Mouse (Mus musculus): ENCODE measurements around the gene Wnt7a. TPM values are rescaled to one million over a fixed set of nuclear protein-coding genes. Genes with fewer than 3 reads are reported as not detected.
A peak's percentile ranks its signal among the peaks of the same experiment; 100 is the strongest.

Wnt7a gene
- total RNA-seq, 2 experiments from 2014 or later: not detected

- TF ChIP-seq CTCF (IDR thresholded peaks at IDR 0.05): peak; percentile 89
- DNase-seq: peak; percentile 59
- Histone ChIP-seq H3K4me3 (peak overlapping the region; percentile 64), H3K27ac (no peak overlapping the region)
- intact Hi-C loops (cut with DNase I): loop anchor here (1.0 to 5.0 kb wide), 2 partner anchors 125 to 244 kb away; no protein-coding TSS in a partner anchor
Measured at GRCm38 (mm10) chr6:91411369-91411981, 312 bp upstream of the Wnt7a start.

DNA sequence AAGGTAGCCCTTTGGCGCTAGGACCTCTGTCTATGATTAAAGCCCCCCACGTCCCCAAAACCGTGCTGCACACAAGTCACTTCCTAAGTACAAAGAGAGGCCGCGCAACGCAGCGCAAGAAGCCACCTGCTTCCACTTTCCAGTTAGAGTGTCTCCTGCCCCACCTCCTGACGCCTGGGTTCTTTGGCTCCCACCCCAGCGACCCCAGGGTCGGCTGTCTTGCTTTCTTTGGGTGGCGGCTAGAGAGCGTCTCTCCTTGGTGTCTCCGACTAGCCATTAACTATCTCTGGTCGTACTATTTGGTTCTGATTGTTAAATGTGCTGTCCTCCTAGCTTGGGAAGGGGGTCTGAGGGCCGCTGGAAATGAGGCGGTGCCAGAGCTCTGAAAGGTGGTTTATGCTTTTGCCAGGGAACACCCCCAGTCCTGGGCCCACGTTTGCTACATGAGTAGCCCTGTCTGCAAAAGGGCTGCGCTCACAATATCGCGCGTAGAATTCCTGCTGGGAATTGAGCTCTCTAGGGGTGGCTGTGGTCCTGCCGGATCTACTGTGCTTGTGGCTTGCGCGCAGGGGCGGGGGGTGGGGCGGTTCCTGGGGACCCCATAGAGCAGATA, 889 bp downstream of the Wnt7a start:
- intact Hi-C loops (cut with DNase I): loop anchor here (5.0 kb wide), 1 partner anchor 243 kb away; no protein-coding TSS in a partner anchor
- Histone ChIP-seq H3K27ac (no peak overlapping the region), H3K4me3 (no peak overlapping the region)
- TF ChIP-seq CTCF (IDR thresholded peaks at IDR 0.05): no peak
- no peak for DNase-seq

GRCm38 (mm10) chr6:91409448-91410167, 1.6 kb downstream of the Wnt7a start:
- no peak overlapping the region for H3K27ac ChIP-seq
- H3K4me3 ChIP-seq: peak overlapping the region; percentile 19; the same call in 1 of the 2 replicates
- peak; percentile 27 for DNase-seq
- intact Hi-C loops (cut with DNase I): loop anchor here (5.0 kb wide), 1 partner anchor 242 kb away; no protein-coding TSS in a partner anchor
- TF ChIP-seq CTCF (IDR thresholded peaks at IDR 0.05): no peak

DNA sequence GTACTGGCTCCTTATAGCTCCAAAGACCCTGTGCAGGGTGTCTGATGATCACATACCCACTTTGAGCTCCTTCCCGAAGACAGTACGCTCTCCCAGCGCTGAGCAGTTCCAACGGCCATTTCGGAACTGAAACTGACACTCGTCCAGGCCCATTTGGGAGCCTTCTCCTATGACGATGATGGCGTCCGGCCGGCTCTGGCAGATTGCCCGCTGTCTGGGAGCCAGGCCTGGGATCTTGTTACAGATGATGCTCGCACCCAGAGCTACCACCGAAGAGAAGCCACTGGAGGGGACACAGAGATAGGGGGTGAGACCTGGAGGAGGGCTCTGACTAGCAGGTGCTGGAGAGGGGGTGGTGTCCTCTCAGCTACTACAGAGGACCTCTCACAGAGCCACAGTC, 2.5 kb downstream of the Wnt7a start:
- TF ChIP-seq CTCF (IDR thresholded peaks at IDR 0.05): no peak
- no peak overlapping the region for H3K4me3 ChIP-seq
- intact Hi-C loops (cut with DNase I): no loop called here
- H3K27ac ChIP-seq: no peak overlapping the region
- DNase-seq: peak; percentile 60

- intact Hi-C loops (cut with DNase I): no loop called here
- no peak for DNase-seq
- Histone ChIP-seq H3K27ac (no peak overlapping the region), H3K4me3 (no peak overlapping the region)
- no peak for TF ChIP-seq CTCF (IDR thresholded peaks at IDR 0.05)
Measured at GRCm38 (mm10) chr6:91401591-91401990, 9.6 kb downstream of the Wnt7a start.

GRCm38 (mm10) chr6:91400514-91400913, 10.6 kb downstream of the Wnt7a start:
- TF ChIP-seq CTCF (IDR thresholded peaks at IDR 0.05): no peak
- no peak for DNase-seq
- intact Hi-C loops (cut with DNase I): no loop called here
- no peak overlapping the region for H3K27ac ChIP-seq
- H3K4me3 ChIP-seq: no peak overlapping the region

- TF ChIP-seq CTCF (IDR thresholded peaks at IDR 0.05): no peak
- intact Hi-C loops (cut with DNase I): no loop called here
- H3K4me3 ChIP-seq: no peak overlapping the region
- no peak overlapping the region for H3K27ac ChIP-seq
- no peak for DNase-seq
Measured at GRCm38 (mm10) chr6:91392475-91393174, 18.5 kb downstream of the Wnt7a start.

GRCm38 (mm10) chr6:91389141-91389540, 22.0 kb downstream of the Wnt7a start:
- intact Hi-C loops (cut with DNase I): no loop called here
- no peak for TF ChIP-seq CTCF (IDR thresholded peaks at IDR 0.05)

GRCm38 (mm10) chr6:91384415-91384814, 26.7 kb downstream of the Wnt7a start:
- intact Hi-C loops (cut with DNase I): no loop called here
- no peak overlapping the region for H3K27ac ChIP-seq
- no peak for DNase-seq
- no peak for TF ChIP-seq CTCF (IDR thresholded peaks at IDR 0.05)
- H3K4me3 ChIP-seq: no peak overlapping the region

More at GRCm38 (mm10) chr6:91389141-91389540, 22.0 kb downstream of the Wnt7a start:
- no peak overlapping the region for H3K27ac ChIP-seq
- DNase-seq: no peak
- no peak overlapping the region for H3K4me3 ChIP-seq

GRCm38 (mm10) chr6:91383871-91384270, 27.3 kb downstream of the Wnt7a start:
- intact Hi-C loops (cut with DNase I): no loop called here
- TF ChIP-seq CTCF (IDR thresholded peaks at IDR 0.05): no peak

DNA sequence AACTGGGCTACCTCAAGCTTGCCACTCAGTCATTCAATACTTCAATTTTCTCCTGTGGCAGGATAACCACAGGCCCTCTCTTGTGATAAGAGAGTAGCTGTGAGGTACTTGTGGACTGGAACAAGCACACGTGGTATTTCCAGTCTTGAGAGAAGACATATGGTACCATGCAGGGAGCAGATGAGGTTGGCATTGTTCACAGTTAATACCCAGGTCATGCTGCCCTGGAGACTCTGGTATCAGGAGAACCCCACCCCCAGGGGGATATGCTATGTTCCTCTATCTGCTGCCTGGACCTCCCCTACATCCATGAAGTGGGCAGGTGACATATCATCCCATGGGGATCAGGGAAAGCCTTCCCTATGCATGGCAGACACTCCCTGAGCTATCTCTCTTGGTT, 27.9 kb downstream of the Wnt7a start:
- Histone ChIP-seq H3K4me3 (no peak overlapping the region), H3K27ac (no peak overlapping the region)
- DNase-seq: no peak
- no peak for TF ChIP-seq CTCF (IDR thresholded peaks at IDR 0.05)
- intact Hi-C loops (cut with DNase I): no loop called here

More at GRCm38 (mm10) chr6:91383871-91384270, 27.3 kb downstream of the Wnt7a start:
- H3K4me3 ChIP-seq: no peak overlapping the region
- no peak overlapping the region for H3K27ac ChIP-seq
- DNase-seq: no peak

- intact Hi-C loops (cut with DNase I): no loop called here
- no peak overlapping the region for H3K27ac ChIP-seq
- DNase-seq: no peak
- TF ChIP-seq CTCF (IDR thresholded peaks at IDR 0.05): no peak
- H3K4me3 ChIP-seq: no peak overlapping the region
Measured at GRCm38 (mm10) chr6:91379871-91380270, 31.3 kb downstream of the Wnt7a start.

All from gastrocnemius, adult 2 months (tissue).